Mouse (Mus musculus) kidney, postnatal 10 days (tissue): ENCODE results near the gene Mafk.

Experiments
- DNase-seq: peaks from one replicate; pipeline ENCODE4 v3.0.0; 2021; ENCODE audit warnings: mixed read lengths

The Mafk gene

DNA sequence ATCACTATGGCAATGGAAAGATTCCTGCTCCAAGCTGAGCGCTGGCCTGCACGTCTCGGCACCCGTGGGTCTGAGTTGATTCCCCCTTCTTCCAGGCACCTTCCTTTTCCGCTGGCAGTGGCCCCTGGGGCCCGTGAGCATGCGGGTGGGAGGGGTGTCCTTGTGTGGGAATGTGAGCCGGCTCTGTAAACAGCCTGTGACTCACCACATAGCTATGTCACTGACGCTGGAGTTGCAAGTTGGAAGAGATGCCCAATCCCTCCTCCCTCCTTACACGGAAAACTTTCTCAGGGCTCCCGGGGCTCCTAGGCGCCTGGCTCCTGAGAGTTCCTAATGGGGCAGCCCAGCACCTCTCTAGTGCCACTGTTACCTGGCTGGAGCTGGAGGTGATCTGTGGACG is 5.6 kb downstream of the Mafk start:
- peak; percentile 91 for DNase-seq

DNA sequence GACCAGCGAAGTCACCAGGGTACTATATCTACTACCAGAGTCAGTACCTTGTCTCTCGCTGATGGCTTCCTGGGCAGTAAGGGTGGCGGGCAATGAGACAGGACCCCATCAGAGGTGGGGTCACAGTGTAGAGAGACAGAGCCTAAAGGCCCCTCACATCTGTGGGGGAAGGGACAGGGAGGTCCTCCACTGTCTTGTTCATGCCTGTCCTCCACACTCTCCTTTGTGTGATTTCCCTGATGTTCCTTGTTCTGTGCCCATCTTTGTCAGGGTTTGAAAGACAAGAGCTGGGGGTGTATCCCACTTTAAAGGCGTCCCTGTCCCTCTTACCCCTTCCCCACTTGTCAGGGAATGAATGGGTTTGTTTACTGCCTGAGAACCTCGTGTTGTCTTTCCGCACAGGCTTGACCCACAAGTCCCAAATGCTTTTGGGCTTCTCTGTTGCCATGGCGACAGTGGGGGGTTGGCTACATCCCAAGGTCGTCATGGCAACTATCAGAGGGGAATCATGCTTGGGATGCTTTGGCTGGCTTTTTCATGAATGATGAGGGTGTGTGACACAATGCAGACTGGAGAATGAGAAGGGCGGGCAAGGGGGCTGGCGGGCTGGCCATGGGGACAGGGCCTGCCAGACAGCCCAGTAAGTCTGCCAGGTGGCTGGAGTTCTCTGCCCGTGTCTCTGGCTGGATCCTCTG is 6.3 kb downstream of the Mafk start:
- peak; percentile 94 for DNase-seq

DNA sequence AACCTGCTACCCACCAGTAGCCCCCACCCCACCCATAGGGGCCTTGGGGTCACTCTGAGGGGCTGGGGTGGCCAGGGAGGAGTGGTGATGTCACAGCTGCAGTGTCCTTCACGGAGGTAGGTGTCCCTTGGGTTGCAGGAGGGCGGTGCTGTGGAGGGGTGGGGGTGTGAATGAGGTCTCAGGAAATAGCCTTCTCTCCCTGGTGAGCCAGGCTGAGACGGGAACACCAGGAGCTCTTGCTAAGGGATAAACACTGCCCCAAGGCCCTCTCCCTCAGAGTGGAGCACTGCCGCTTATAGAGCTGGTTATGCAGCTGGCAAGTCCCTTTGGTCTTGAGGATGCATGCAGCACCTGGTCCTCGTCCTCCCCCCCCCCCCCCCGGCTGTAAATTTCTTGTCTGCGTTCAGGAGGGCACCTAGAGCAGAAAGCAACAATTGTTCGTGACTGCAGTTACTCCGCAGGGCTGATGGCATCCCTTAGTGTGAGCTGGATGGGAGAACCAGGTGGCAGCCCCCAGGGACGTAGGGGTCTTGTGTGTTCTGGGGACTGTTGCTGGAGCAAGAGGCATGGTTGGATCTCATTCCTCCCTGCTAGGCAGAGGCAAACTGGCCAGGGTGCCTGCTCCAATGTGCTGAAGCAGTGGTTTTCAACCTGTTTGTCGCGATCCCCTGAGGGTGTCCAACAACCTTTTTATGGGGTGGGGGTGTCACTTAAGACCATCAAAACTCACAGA is 7.0 kb downstream of the Mafk start:
- DNase-seq, result no peak

DNA sequence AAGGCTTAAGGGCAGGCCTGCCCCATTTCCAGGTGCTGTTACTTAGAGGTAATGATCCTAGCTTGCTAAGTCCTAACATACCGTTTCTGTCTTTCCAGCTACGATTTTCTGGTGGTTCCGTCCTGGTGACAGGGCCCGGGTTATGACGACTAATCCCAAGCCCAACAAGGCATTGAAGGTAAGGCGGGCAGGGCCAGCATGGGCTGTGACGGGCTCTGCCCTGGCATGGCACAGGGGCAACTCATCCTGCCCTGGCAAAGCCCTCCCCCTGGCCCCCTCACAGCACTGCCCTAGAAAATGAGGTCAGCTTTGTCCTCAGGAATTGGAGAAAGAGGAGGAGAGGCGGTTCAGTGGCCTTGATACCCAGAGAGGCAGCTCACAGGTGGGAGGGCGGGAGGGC is 7.7 kb downstream of the Mafk start:
- no peak for DNase-seq

DNA sequence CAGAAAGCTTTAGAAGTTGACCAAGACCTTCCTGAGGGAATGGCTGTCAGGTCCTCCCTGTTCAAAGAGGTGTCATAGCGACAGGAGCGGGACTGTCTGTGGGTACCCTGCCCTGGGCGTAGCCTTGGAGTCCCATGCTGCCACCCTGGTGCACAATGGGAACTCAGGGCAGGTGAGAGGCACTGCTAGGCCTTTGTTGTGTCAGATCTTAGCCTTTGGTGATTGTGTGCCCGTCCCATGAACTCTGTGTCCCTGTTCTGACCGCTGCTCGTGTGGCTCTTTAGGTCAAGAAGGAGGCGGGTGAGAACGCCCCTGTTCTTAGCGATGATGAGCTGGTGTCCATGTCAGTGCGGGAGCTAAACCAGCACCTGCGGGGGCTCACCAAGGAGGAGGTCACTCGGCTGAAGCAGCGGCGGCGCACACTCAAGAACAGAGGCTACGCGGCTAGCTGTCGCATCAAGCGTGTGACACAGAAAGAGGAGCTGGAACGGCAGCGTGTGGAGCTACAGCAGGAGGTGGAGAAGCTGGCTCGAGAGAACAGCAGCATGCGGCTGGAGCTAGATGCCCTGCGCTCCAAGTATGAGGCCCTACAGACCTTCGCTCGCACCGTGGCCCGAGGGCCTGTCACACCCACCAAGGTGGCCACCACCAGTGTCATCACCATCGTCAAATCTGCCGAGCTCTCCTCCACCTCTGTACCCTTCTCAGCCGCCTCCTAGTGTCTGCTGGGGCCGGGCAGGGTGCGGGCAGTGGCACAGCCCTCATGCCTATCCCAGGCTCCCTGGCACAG is 8.7 kb downstream of the Mafk start:
- no peak for DNase-seq

DNA sequence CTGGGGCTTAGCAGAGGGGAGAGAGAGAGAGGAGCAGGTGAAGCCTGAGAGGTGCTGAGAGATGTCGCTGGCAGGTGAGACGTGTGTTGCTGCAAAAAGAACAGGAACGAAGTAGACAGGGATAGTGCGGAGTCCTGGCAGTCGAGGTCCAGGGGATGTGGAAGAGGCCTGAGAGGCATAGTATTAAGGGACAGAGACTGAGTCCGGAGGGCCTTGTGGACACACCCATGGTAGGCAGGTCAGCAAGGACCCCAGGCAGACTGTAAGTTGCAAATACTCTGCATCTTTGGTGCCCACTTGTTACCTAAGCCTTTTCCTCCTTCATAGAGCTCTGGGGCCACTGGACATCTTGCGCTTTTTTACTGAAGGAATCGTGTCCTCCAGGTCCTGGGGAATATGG is 9.9 kb downstream of the Mafk start:
- DNase-seq, result no peak

DNA sequence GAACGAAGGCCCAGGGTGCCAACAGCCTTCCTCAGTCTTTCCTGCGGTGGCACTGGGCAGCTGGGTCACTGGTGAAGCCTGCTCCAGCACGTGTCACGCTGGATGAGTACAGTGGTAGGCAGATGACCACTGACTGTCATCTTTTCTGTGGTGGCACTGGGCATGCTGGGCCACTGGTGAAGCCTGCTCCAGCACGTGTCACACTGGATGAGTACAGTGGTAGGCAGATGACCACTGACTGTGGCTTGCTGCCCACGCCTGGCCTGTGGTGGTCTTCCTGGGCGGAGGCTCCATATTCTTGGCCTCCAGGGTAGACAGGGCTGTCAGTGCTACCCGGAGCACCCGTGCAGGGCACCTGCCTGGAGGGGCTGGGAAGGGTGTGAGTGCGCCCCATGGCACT is 10.6 kb downstream of the Mafk start:
- DNase-seq, result no peak

DNA sequence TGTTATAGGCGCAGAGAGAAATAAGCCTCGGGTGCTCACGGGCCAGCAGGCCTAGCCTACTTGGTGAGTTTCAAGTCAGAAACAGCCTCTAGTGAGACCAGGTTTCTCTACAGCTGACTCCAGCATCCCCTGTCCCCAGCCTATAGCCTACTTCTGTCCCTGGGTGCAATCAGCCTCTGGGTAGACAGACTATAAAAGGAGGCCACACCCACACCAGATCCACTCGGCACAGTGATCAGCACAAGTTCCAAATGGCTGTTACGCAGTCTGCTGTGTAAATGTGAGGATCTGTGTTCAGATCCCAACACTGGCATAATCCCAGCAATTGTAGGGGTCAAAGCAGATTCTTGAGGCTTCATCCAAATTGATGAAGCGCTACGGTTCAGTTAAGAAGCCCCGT is 11.9 kb downstream of the Mafk start:
- no peak for DNase-seq

DNA sequence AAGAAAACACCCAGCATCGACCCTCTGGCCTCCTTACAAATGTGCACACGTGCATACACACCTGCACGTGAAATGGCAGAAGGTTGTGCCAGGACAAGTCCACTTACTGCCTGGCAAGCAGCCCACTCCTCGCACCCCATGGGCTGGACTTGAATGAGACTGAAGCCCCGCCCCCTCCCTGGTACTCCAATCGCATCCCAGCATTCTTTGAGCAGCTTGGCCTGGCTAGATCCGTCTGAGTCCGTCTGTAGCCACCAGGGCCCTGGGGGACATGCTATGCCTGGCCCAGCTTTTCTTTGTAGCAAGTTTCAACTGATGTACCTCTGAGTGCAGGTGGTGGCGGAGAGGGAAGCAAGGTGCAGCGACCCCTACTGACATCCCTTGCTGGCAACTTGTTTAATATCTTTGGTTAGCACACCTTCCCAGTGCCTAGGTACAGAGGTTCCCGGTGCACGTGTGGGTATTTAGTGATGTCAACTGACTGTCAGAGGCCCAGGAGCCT is 12.3 kb downstream of the Mafk start:
- peak; percentile 88 for DNase-seq

DNA sequence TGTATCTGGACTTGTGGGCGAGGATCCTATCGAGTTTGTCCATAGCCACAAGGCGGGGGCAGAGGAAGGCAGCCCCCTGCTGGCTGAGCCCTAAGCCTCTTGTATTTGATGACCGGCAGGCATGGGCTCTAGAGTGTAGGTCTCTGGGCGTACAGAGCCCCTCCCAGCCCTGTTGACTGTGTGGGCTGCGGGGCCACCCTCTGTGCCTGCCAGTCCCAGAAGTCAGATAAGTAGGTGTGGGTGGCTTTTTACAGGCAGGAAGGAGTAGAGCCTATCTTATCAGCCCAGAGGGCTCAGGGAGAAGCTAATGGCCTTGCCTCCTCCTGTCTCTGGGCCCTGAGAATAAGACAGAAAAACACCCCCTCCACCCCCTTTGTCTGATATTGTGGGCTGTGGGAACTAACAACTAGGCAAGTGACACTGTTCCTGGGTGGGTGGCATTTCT is 12.8 kb downstream of the Mafk start:
- no peak for DNase-seq

DNA sequence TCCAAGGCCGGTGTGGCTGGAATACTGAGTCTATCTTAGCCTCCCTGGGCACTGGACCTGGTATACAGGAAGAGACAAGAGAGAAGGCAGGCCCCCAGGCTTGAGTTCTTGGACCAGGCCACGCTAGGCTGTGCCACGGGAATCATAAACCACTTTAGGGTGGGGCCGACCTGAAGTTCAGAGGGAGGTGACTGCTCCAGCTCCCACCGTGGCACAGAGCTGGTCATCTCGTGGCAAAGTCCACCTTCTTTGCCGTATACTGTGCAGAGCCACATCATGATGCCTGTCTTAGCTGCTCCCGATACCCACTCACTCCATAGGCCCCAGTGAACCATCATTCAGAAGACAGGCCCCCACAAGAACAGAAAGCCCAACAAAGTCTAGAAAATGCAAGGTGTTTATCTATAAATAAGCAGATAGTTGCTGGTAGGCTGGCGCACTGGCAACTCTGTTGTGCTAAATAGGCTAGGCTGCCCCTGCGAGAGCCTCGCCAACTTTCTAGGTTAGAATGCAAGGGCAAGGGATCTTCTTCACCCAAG is 13.3 kb downstream of the Mafk start:
- no peak for DNase-seq

DNA sequence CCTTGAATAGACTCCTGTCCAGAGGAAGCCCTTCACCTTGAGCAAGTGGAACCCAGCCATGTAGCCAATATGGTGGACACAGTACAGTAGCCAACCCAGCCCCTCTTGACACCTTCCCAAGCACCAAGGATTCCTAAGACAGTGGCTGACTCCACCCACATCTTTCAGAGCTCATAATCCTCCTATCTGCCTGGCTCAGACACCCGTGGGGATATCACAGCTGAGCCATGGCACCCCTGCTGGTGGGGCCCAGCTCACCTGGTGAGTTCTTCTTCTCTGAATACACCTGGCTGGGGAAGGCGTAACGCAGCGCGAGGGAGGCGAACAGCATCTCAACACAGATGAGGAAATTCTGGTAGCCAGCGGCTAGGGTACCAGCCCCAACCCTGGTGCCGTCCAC is 14.6 kb downstream of the Mafk start:
- DNase-seq, result no peak

DNA sequence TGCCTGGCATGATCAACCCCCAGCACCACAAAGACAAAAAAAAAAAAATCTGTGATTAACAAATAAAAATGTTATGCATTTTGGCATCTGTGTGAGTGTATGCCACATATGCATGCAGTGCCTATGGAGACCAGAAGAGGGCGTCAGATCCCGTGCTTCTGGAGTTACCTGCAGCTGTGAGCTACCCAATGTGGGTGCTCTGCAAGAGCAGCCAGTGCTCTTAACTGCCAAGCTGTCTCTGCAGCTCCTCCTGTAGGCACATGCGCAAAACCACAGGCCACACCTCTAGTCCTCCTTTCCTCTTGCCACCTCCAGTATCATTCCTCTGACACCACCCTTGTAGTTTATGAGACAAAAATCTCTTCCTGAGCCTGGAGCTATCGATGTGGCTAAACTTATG is 18.1 kb downstream of the Mafk start:
- DNase-seq, result no peak

DNA sequence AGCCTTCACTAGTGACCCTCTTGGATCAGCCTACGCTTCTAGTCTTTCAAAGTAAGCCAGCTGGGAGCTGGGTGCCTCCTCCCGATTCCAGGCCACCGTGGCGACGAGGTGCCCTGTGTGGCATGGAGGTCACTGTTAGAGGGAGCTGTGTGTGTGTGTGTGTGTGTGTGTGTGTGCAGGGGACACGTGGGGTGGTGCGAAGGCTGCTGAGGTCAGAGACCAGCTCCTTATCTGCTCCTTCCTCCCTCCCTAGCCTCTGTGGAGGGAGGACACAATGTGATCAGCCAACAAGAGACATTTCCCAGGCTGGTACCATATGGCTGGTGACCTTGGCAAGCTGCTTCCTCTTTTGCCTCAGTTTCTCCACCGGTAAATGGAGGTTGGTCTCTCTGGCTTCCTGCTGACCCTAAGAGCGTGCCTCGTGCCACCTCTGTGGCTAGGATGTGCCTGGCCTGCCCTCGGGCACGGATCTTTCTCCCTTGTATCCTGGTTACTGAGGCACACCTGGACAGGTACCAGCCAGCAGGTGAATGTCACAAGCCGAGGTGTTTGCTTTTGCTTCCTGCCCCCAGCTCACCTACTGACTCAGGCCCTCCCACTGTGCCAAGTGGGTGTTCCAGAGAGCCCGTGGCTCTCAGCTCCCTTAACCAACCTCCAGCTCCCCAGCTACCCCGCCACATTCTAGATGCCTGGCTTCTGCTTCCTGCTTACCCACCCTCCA is 20.5 kb downstream of the Mafk start:
- DNase-seq, result no peak

DNA sequence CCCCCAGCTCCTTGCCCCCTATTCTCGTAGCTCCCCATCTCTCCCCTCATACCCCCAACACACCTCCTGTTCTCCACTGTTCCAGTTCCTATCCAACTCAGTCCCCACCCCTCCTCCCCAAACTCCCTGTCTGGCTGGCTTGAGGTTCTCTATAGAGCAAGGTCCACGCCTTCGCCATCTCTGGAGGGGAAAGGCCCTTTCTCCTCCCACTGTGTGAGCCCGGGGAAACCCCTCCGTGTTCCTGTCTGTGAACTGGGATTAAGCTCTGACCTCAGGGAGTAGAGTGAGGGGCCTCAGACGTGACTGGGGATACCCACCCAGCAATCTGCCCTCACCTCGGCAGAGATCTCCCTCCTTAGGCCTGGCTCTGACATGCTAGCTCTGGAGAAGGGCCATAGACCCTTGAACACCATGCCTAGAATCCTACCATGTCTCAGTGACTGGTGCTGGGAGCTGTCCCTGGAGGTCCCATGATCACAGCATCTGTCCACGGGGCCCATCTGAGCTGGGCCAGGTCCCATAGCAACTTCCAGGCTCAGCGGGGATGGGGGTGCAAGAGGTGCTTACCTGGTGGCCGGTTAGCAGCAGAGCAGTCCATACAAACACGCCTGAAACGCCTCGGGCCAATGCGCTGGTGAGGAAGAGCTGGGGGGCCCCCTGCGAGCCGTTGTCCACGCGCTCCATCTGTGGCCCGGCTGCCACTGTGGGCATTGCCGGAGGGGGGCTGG is 21.2 kb downstream of the Mafk start:
- DNase-seq, result no peak

DNA sequence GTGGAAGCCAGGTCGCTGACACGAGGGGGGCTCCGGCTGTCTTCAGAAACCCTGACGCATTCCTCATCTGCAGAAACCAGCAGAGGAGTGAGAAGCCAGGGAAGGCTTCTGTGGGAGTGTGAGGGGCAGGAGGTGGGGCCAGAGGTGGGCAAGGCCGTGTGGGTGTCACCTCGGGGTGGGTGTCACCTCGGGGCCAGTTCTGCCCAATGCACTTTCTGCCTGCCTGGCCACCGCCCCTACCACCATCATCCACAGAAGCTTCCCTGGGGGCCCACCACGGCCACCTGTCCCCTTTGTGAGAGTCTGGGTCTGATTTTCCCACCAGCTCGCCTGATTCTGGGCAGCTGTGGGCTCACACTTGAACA is 21.8 kb downstream of the Mafk start:
- DNase-seq, result no peak

DNA sequence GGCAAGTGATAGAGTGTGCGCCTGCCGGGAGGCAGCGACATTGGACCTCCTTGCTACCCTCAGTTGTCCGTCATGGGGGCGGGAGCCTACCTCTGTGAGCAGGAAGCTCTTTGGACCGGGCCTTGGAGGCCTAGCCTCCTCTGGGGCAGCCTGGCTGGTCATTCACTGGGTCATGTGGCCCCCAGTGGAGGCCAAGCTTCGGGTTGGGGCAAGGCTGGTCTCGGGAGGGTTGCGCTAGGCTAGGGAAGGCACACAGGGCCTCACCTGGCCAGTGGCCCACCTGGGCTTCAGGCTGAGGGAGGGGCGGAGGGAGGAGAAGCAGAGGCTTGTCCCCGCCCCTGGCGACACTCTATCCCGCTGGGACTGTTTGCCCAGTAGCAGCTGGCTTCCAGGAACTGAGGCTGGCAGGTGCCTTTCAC is 22.7 kb downstream of the Mafk start:
- DNase-seq, result peak; percentile 83

DNA sequence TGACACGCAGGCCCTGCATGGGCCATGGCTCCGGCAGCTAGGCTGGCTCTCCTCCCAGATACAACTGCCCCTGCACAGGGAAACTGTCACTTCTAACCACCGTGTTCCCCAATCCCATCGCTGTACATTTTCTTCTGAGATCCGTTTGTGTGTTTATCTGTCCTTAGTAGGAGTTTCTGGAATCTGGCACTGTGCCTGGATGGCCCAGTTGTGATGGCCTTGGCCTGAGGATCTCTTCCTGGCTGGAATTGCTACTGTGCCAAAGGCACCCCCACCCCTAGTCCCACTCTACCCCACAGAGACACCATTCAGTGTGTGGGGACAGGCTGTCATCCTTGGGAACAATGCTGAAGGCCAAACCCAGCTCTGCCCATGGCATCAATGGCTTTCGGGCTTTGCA is 24.7 kb downstream of the Mafk start:
- DNase-seq, result no peak

DNA sequence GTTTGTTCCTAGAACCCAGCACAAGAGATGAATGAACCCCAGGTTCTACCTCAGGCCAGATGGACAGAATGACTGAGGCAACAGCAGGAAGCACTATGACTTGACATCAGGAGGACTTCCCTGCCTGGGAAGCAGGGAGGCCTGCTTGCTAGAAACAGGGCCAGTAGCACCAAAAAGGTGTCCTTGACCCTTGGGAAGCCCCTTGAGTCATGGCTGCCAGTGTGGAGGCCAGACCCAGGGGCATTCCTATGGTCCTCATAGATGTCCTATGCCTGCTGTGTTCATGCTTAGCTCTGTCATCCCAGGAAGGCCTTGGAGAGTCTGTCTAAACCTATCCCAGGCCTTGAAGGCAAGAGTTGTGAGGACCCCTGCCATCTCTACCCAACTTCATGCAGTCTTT is 25.1 kb downstream of the Mafk start:
- no peak for DNase-seq

DNA sequence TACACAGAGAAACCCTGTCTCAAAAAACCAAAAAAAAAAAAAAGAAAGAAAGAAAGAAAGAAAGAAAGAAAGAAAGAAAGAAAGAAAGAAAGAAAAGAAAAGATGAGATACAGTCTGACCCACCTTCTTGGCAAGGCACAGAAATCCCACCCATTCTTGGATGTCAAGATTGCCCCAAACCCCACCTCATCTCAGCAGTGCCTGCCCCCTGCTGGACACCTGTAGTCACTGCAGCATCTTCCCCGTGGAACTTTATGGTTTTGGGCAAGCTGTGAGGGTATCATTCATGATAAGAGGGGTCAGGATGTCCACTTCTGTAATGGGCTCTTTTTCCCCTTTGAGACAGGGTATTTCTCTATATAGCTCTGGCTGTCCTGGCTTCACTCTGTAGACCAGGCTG is 26.0 kb downstream of the Mafk start:
- DNase-seq, result no peak

DNA sequence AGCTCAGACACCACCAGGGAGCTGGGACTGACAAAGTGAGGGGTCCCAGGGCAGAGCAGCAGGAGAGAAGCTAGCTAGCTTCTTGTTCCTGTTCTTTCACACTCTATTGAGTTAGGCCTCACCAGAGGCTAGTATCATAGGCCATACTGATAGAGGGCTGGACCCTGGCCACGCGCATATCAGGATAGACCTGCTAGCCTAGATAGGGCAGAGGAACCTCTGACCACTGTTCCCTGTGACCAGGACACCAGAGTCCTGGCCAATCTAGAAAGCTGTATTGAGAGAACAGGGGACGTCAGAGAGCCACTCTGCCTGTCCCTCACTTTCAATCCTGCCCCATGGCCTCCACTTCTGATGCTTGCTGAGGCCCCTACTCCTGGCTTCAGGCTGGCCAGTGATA is 26.7 kb downstream of the Mafk start:
- no peak for DNase-seq

DNA sequence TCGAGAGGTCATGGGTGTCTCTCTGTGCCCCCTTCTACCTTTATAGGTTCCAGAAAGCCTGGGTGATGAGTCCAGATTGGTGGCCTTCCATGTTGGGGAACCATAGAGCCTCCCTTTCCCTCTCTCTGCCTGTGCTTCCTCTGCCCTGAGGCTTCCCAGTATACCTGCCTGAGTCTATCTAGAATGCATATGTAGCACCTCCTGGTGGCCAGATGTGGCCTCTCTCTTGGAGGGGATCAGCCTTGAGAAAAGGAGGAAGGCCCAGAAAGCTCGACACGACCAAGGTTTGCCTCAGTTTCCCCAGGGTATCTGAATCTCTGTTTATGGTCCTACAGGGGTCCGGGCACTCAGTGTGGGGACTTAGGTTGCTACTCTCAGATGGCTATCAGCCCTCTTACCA is 27.5 kb downstream of the Mafk start:
- peak; percentile 69 for DNase-seq
